Mouse (Mus musculus) liver, embryonic 14.5 days (tissue): ENCODE measurements around the gene Sgms1.

Experiments
- CTCF ChIP-seq: IDR thresholded peaks from 2 replicates; pipeline ENCODE4 v1.5.1; 2016; ENCODE audit warnings: antibody characterized with exemption, low read depth, control low read depth
- EP300 ChIP-seq: IDR thresholded peaks from 2 replicates; pipeline ENCODE4 v1.6.1; 2016; ENCODE audit warnings: antibody characterized with exemption, low read depth

- TF ChIP-seq CTCF (no peak), EP300 (no peak)
Observed at GRCm38 (mm10) chr19:32403834-32404233, 14.3 kb upstream of the Sgms1 start.
